Mouse (Mus musculus) adrenal gland, postnatal 14 days (tissue): ENCODE results near the gene Nptxr. TPM values are rescaled to one million over a fixed set of nuclear protein-coding genes. Genes with fewer than 3 reads are reported as not detected.
"Not testable (repeated sequence)": the region's sequence is repeated elsewhere in the genome, so short reads cannot be mapped to it uniquely, and the experiment has no call there.

Source experiments
- DNase-seq: peaks from one replicate; pipeline ENCODE4 v3.0.0; 2021; ENCODE audit warnings: mixed read lengths
- total RNA-seq: library from RNA; stranded (reverse); gene quantifications from 2 replicates; pipeline ENCODE4 v1.2.3, GENCODE M21; 2021

Nptxr gene
- total RNA-seq, 1 experiment from 2014 or later: 7.0 TPM

GRCm38 (mm10) chr15:79822265-79823199 is 18.0 kb upstream of the Nptxr start:
- DNase-seq: peak; percentile 49

- DNase-seq: no peak
Measured at GRCm38 (mm10) chr15:79818325-79818724, 13.8 kb upstream of the Nptxr start.

GRCm38 (mm10) chr15:79813666-79814258 is 9.2 kb upstream of the Nptxr start:
- DNase-seq: peak; percentile 60

DNA sequence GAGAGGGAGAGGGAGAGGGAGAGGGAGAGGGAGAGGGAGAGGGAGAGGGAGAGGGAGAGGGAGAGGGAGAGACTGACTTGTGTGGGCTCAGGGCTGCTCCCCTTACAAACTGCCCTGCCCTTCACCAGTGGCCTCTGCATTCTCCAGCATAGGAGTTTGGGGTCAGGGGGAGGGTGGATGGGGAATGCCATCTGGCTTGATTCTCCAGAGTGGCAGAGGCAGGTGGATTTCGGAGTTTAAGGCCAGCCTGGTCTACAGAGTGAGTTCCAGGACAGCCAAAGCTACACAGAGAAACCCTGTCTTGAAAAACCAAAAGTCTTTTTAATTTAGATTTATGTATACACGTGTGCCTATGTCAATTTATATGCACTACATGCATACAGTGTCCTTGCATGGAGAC is 8.3 kb upstream of the Nptxr start:
- not testable (repeated sequence) for DNase-seq

DNA sequence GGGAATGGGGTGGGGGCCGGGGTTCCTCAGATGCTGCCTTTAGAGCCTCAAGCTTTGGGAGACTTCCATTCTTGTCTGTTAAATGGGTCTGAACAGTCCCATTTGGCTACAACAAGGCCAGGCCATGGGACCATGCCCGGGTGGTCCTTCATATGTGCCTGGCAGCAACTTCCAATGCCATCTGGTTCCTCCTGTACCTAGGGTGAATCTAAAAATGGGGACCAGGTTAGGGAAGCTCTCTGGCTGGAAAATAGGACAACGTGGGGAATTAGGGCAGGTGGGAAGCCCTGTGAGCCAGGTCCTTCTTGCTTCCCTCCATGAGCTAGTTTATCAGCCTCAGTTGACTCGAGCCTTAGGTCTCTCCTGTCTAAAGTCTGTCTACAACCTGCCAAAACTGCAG is 6.4 kb upstream of the Nptxr start:
- DNase-seq: no peak

- no peak for DNase-seq
Measured at GRCm38 (mm10) chr15:79810061-79810460, 5.5 kb upstream of the Nptxr start.

DNA sequence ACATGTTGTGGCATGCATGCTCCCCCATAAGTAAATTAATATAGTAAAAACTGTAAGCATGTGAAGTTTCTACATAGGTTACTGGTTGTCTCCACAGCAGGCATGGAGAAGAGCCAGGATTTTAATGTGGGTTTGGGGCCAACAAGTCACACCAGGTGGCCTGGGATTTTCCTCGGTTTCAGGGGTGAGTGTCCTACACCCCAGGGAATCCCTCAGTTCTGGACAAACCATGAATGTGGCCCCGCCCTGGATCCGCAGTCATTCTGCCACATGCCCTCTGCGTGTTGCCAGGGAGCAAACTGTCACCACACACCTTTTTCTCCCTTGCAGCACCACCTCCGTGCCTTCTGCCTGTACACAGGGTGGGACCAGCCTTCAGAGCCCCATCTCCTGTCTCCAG is 4.1 kb upstream of the Nptxr start:
- DNase-seq: no peak

- peak; percentile 60 for DNase-seq
Measured at GRCm38 (mm10) chr15:79808114-79808513, 3.5 kb upstream of the Nptxr start.

DNA sequence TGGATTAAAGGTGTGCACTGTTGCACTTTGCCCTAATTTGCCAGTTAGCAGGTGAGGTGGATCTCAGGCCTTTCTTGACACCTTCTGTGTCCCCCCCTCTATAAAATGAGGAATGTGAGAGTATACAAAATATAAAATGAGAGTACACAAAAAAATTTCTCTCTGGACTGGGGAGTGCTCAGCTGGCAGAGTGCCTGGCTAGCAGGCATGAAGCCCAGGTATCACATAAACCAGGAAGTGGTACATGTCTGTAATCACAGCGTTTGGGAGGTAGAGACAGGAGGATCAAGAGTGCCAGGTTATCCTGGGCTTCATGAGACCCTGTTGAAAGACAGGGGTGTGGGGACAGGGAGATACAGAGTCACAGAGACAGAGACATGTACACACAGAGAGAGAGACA is 2.5 kb upstream of the Nptxr start:
- DNase-seq: no peak

DNA sequence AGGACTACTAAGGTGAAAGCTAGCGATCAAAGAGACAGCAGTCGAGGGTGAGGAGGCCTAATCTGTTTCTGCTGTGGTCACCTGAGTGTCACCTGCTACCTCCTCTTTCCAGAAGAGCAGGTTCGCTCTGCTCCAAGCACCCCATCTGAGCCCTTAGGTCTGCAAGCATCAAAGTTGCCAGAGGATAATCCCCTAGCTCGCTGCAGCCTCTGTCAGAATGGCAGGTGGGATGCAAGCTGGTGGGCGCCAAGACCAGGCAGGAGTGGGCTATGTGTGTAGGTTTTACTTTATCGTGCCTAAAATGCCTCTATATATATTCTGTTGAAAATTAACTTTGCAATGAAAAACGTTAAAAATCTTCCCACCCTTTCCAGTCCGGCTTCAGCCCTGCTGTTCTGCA is 680 bp upstream of the Nptxr start:
- no peak for DNase-seq

DNA sequence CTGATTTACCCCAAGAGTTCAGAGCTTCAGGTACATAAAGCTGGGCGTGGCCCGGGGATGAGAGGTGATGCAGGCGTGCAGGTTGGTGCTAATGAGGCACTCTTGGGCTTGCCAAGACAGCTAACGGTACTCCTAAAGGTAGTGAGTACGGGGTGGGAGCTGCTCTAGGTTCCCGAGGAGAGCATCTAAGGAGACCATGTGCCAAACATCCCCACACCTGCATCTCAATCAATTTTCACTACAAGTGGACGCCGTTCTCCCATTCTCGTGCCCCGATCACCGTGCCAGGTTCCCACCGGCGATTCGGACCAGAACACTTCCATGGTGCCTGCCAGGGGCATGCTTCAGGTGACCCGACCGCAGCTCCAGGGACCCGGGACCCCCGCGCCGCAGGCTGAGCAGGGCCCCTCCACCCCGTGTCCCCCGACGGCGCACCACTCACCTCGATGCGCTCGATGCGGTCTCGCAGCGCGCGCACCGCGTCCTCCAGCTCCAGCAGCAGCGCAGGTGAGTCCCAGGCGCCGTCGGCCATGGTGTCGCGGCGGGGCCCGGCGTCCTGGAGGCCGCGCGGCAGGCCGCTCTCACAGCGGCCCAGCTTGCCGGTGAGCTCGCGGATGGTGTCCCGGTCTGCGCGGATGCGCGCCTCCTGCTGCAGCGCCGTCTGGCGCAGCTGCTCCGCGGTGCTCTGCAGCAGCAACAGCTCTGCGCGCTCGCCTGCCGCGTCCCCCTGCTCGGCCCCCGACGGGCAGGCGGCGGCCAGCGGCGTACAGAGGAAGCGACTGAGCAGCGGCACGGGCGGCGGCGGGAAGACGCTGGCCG is 824 bp downstream of the Nptxr start:
- DNase-seq: peak; percentile 50

- DNase-seq: no peak
Measured at GRCm38 (mm10) chr15:79802304-79802703, 2.3 kb downstream of the Nptxr start.

DNA sequence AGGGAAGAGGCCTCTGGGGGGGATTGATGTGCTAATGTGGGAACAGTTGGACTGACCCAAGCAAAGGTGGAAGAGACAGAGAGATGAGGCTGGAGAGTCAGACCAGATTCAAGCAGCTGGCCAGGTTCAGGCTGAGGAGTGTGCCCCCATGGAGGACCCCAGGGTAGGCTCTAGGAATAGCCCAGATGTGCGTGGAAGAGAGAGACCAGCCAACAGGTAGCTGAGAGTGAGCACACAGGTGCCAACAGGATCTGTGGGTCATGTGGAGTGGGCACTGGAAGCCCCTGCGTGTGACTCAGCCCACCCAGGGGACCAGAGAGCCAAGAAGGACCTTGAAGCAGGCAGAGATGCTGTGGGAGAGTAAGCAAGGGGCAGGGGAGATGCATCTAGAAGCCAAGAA is 2.9 kb downstream of the Nptxr start:
- DNase-seq: no peak

DNA sequence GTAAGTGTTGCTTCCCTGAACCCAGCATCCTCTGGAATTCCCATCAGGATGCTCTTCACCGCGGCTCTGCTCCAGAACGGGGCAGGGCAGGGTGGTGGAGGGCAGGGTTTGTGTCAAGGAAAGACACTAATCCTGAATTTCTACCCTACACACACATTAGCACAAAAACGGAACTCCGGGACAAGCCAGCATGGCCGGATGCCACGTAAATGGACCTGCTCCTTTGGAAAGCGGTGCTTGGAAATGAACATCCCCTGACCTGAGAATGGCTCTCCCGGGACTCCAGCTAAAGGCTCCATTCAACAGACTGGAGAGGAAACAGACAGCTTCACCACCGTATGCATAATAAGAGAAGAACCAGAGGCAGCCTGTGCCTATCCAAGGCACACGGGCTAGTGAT is 3.9 kb downstream of the Nptxr start:
- no peak for DNase-seq

- DNase-seq: no peak
Measured at GRCm38 (mm10) chr15:79798591-79798990, 6.0 kb downstream of the Nptxr start.

DNA sequence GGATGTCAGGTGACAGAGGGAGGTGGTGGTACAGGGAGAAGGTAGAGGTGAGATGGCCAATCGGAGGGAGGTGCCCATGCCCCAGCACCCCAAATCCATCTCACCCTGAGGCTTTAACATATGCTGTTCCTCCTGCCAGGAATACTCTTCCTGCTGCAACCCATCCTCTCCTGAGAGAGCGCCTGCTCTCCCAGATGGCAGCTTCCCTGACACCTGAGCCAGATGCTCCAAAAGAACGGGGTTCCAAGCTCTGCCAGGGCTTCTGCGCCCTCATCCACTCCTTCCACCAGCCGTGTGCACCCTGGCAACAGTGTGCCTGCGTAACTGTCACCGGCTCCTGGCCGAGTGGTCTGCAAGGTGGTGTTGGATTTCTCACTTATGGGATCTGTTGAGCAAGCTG is 6.9 kb downstream of the Nptxr start:
- no peak for DNase-seq

- DNase-seq: no peak
Measured at GRCm38 (mm10) chr15:79797096-79797495, 7.5 kb downstream of the Nptxr start.

- no peak for DNase-seq
Measured at GRCm38 (mm10) chr15:79796256-79796655, 8.3 kb downstream of the Nptxr start.

DNA sequence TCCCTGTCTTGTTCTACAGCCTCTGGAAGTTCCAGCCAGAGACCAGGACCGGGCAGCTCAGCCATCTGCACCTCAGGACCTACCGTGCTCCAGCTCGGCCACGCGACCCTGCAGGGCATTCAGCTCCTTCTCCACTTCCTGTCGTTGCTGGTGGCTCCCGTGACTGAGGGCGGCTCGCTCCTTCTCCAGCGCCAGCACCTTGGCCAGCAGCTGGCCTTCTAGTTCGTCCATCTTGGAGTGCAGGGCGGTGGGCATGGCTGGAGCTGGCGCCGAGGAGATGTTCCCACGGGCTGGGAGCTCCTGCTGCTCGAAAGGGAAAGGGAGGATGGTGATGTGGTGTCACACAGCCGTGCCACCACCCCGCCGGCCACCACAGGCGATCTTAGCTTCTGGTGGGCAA is 10.4 kb downstream of the Nptxr start:
- peak; percentile 30 for DNase-seq

GRCm38 (mm10) chr15:79793076-79793475 is 11.5 kb downstream of the Nptxr start:
- DNase-seq: no peak

DNA sequence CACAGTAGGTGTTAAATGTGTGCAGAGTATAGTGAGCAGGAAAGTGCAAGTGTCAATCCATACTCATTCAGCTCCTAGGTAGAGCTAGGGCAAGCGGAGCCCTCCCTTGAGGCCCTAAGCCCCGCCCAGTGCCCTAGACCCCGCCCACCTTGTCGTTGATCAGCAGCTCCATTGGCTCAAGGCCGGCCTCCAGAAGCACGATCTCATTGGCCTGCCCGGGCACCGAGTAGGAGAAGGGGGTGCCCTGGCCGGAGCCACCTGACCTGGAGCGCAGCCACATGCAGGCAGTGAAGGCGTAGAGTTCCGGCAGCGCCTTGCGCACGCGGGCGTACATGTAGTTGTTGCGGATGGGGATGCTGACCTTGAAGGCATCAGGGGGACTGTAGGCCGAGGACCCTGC is 12.1 kb downstream of the Nptxr start:
- DNase-seq: peak; percentile 58

GRCm38 (mm10) chr15:79791502-79791901 is 13.1 kb downstream of the Nptxr start:
- DNase-seq: peak; percentile 85

DNA sequence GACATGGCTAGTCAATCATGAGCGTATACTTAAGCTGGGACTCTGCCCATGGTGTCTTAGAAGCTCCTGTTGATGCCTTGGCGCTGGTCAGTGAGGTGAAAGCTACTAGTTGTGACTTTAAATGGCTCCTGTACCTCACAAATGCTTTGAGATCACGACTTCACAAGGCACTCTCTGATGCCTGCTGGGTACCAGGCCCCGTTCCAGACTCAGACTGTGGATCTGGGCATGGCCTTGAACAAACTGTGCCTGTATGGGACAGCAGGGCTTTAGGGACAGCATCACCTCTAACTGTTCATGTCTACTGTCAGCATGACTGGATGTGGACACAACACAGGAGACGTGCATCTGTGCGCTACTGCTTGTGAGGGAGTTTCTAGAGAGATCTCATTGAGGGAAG is 13.7 kb downstream of the Nptxr start:
- DNase-seq: no peak
